Mouse (Mus musculus) heart, adult 2 months (tissue): ENCODE data around the gene Sorl1. TPM values are rescaled to one million over a fixed set of nuclear protein-coding genes. Genes with fewer than 3 reads are reported as not detected.
"Not testable (repeated sequence)": the region's sequence is repeated elsewhere in the genome, so short reads cannot be mapped to it uniquely, and the experiment has no call there.

Experiments used
- DNase-seq, 2 experiments: peaks; one replicate each; pipeline ENCODE4 v3.0.0; 2021
- H3K27ac ChIP-seq: fragments of 200-600 bp; 2 replicates; pipeline ENCODE4 v1.8.1; 2022
- H3K27me3 ChIP-seq: fragments of 200-500 bp; 2 replicates; pipeline ENCODE4 v1.6.1; 2012; ENCODE audit warnings: mild to moderate bottlenecking, low read length, inconsistent platforms, mixed read lengths; ENCODE audit not compliant: control insufficient read depth, insufficient read depth
- H3K36me3 ChIP-seq: fragments of 200-500 bp; 2 replicates; pipeline ENCODE4 v1.6.1; 2012; ENCODE audit warnings: low read length, inconsistent platforms; ENCODE audit not compliant: control insufficient read depth, insufficient read depth
- H3K4me1 ChIP-seq: fragments of 200-500 bp; 2 replicates; pipeline ENCODE4 v1.6.1; 2011; ENCODE audit warnings: low read length; ENCODE audit not compliant: control insufficient read depth, insufficient read depth
- H3K4me3 ChIP-seq: fragments of 200-600 bp; 2 replicates; pipeline ENCODE4 v1.8.1; 2022
- H3K79me2 ChIP-seq: fragments of 200-500 bp; replicated peaks from 2 replicates; pipeline ENCODE4 v1.6.1; 2012; ENCODE audit warnings: mild to moderate bottlenecking, inconsistent platforms, low read length, moderate library complexity, mixed read lengths; ENCODE audit not compliant: control insufficient read depth, insufficient read depth
- H3K9ac ChIP-seq: fragments of 200-500 bp; 2 replicates; pipeline ENCODE4 v1.6.1; 2012; ENCODE audit warnings: low read depth, mild to moderate bottlenecking, control low read depth, inconsistent platforms, low read length, mixed read lengths
- CTCF ChIP-seq: fragments of 200-600 bp; IDR thresholded peaks from 2 replicates; pipeline ENCODE4 v1.8.1; 2022; ENCODE audit warnings: antibody characterized with exemption, mild to moderate bottlenecking, moderate library complexity
- EP300 ChIP-seq: fragments of 200-500 bp; IDR thresholded peaks from 2 replicates; pipeline ENCODE4 v1.6.1; 2011; ENCODE audit warnings: low read depth, low read length, control low read depth; ENCODE audit not compliant: insufficient read depth
- POLR2A ChIP-seq: fragments of 200-500 bp; IDR thresholded peaks from 2 replicates; pipeline ENCODE4 v1.6.1; 2011; ENCODE audit warnings: mild to moderate bottlenecking, low read depth, low read length, control low read depth; ENCODE audit not compliant: insufficient read depth
- WGBS: fragments of 180-500 bp; shearing (Covaris S2); methylation state at CpG from one replicate; pipeline ENCODE4 v1.1.7; 2018; 5-methylcytosine and 5-hydroxymethylcytosine counted together
- intact Hi-C: fragments of 180-260 bp; cut with DNase I; formaldehyde crosslinking; loops from one replicate; pipeline ENCODE4 v1.15.1; 2025
- polyA plus RNA-seq: library from polyadenylated mRNA; depleted of rRNA; stranded (reverse); fragments of >200 nt; gene quantifications from 2 replicates; pipeline ENCODE4 v1.2.3, GENCODE M21; 2012
- total RNA-seq, 2 experiments: library from RNA; stranded (reverse); gene quantifications; 2 replicates each; pipeline ENCODE4 v1.2.3; 2021

Gene Sorl1
- total and polyA plus RNA-seq, 3 experiments = 13.4 to 16.0 (median 14.1) TPM

DNA sequence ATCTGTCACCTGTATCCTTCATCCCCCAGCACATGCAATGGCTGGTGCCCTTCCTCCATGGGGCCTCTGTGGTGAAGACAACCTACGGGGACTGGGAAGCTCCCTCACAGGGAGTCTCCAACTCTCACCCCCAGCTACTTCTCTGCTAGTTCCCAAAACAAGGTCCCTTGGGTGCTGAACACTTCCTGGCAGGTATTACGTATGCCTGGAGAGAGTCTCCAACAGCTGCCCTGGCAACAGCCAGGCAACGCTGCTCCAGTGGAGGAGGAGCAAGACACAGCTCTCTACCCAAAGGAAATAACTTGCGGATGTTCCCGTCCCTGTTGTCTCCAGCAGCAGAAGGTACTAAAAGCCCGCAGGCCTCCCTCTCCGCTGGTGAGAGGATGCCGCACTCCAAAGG, 61.8 kb downstream of the Sorl1 start:
- TF ChIP-seq EP300 (no peak), POLR2A (no peak), CTCF (no peak)
- no peaks in the 10 kb centered on the region for H3K27me3 ChIP-seq
- intact Hi-C loops = no loop called here
- H3K4me1 ChIP-seq = no peaks in the 10 kb centered on the region
- H3K36me3 ChIP-seq = no peaks in the 10 kb centered on the region
- 71% methylated on average over 8 of the region's 8 CpGs for WGBS
- H3K9ac ChIP-seq = no peak overlapping the region
- H3K79me2 ChIP-seq = no peaks in the 10 kb centered on the region
- H3K27ac ChIP-seq = no peak overlapping the region
- no peak overlapping the region for H3K4me3 ChIP-seq
- DNase-seq = no peak

DNA sequence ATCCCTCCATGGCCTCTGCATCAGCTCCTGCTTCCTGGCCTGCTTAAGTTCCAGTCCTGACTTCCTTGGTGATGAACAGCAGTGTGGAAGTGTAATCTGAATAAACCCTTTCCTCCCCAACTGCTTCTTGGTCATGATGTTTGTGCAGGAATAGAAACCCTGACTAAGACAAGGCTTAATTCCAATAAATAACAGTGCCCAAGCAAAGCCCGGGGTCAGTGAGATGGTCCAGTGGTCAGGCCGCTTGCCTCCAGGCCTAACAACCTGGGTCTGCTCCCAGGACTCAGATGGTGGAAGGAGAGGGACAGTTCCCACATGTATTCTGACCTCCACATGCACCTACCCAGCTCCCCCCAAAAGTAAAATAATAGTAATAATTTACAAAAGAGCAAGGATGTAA, 65.1 kb downstream of the Sorl1 start:
- H3K4me3 ChIP-seq, intact Hi-C loops, H3K4me1 ChIP-seq, DNase-seq, H3K36me3 ChIP-seq, H3K27ac ChIP-seq, H3K9ac ChIP-seq, H3K79me2 ChIP-seq, H3K27me3 ChIP-seq: not testable (repeated sequence)
- WGBS = 100% methylated on average over 2 of the region's 2 CpGs

DNA sequence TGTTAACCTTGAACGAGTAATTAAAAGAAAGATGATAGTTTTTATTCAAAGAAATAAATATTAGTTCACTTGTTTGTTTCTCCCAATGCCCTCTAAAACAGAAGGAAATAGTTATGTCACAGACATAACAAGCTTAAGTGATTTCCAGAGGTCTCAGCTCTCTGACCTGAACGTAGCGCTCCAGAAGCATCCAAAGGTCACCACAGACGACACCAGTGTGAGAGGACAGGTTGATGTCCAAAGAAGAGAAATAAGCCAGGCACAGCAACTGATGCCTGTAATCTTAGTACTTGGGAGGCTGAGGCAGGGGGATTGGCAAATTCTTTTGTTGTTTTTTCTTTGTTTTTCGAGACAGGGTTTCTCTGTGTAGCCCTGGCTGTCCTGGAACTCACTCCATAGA, 67.5 kb downstream of the Sorl1 start:
- Histone ChIP-seq H3K27ac (no peak overlapping the region), H3K4me1 (no peaks in the 10 kb centered on the region), H3K79me2 (no peaks in the 10 kb centered on the region), H3K27me3 (no peaks in the 10 kb centered on the region), H3K9ac (no peak overlapping the region), H3K36me3 (no peaks in the 10 kb centered on the region), H3K4me3 (no peak overlapping the region)
- 82% methylated on average over 5 of the region's 5 CpGs for WGBS
- no peak for DNase-seq
- TF ChIP-seq EP300 (no peak), POLR2A (no peak), CTCF (no peak)
- intact Hi-C loops = no loop called here

DNA sequence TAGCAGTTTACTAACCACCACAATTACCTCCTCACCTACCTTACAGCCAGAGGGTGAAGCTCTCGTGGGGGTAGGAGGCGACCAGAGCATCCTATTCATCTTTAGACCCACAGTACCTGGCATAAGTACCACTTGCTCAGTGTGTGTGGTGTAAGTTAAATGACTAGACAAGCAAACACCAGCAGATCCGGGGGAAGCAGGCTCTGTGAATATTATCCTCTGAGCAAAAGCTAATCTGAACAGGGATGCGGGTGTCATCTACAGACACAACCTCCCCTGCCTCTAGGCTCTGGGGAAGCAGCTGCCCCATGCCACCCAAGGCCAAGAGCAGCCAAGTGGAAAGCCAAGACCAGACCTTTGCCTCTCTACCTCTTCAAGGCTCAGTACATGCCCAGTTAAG, 68.7 kb downstream of the Sorl1 start:
- Histone ChIP-seq H3K4me1 (no peaks in the 10 kb centered on the region), H3K9ac (no peak overlapping the region), H3K27me3 (no peaks in the 10 kb centered on the region), H3K4me3 (no peak overlapping the region), H3K36me3 (no peaks in the 10 kb centered on the region), H3K79me2 (no peaks in the 10 kb centered on the region), H3K27ac (no peak overlapping the region)
- TF ChIP-seq POLR2A (no peak), EP300 (no peak), CTCF (no peak)
- DNase-seq = no peak
- 92% methylated on average over 4 of the region's 4 CpGs for WGBS
- intact Hi-C loops = no loop called here

DNA sequence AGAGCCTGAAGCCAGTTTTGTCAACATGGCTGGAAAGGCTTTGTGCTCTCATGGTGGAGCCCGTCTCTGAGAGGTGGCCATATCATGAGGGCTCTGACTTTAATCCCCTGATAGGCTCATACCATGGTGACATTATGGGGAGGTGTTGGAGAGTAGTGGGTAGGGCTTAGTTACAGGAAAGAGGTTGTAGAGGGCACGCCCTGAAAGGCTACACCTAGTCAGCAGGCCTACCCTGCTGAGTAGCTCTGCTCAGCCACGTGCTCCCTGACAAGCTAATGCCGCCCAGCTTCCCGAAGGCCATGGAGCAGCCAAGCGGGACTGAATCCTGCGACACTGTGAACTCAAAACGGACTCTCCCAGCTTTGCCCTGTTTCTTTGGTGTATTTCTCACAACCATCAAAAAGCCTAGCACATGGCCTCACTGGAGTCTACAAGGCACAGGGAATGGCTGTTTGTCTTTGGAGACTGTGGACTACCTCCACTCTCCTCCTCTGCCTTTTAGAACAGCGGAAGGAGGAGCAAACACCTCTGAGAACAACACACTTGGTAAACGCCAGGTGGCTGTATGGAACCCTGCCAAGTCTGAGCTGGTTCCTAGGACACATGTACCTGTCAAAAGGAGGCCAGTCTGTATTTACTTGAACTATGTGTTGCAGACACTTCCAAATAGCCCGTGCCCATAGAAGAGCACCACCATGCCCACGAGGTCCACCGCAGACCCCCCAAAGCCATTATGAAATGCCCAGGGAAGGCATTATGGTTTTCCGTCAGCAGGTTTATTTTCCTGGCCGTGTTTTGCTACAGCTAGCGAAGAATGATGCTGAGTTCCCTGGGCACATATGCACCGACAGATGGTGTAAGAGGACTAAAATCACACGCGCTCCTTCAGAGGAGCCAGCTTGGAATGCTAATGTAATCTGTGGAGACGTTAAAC, 69.5 kb downstream of the Sorl1 start:
- Histone ChIP-seq H3K36me3 (no peaks in the 10 kb centered on the region), H3K9ac (no peak overlapping the region), H3K4me1 (no peaks in the 10 kb centered on the region), H3K4me3 (no peak overlapping the region), H3K27me3 (no peaks in the 10 kb centered on the region), H3K79me2 (no peaks in the 10 kb centered on the region), H3K27ac (no peak overlapping the region)
- intact Hi-C loops = no loop called here
- TF ChIP-seq EP300 (no peak), CTCF (peak; percentile 33)
- no peak for DNase-seq
- 85% methylated on average over 20 of the region's 20 CpGs for WGBS

DNA sequence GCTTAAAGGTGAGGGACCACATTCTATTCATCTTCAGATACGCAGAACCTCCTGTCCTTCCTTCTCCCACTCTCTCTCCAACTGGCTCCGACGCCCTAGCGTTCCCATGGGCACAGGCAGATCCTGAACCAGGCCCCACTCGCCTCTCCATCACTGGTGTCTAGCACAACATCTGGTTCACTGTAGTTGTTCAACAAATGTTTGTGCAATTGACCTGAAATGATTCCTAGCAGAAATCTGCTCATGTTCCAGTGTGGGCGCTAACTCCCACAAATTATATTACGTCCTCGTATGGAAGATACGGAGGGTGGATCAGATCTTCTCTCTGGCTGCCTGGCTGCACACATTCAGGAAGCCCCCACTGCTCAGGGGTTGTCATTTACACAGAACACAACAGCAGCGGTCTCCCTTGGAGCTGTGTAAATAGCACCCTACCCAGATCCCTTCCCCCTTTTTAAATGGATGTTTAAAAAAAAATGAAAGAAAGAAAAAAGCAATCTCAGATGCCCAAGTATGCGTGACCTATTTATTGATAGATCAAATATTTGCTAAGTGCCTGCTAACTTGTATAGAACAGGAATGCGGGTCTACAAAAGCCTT, 70.4 kb downstream of the Sorl1 start:
- Histone ChIP-seq H3K79me2 (no peaks in the 10 kb centered on the region), H3K4me1 (no peaks in the 10 kb centered on the region), H3K27ac (no peak overlapping the region), H3K9ac (no peak overlapping the region), H3K4me3 (no peak overlapping the region), H3K27me3 (no peaks in the 10 kb centered on the region), H3K36me3 (no peaks in the 10 kb centered on the region)
- TF ChIP-seq EP300 (no peak), POLR2A (no peak), CTCF (no peak)
- WGBS = 82% methylated on average over 12 of the region's 12 CpGs
- intact Hi-C loops = no loop called here
- DNase-seq = peak in 1 of 2 experiments; percentile 45
